Mouse (Mus musculus) CH12.LX (cell line): Measurements from ENCODE around the gene Enpp1. TPM values are rescaled to one million over a fixed set of nuclear protein-coding genes. Genes with fewer than 3 reads are reported as not detected.
A peak's percentile ranks its signal among the peaks of the same experiment; 100 is the strongest.
"Not testable (repeated sequence)": the region's sequence is repeated elsewhere in the genome, so short reads cannot be mapped to it uniquely, and the experiment has no call there.

Source experiments
- DNase-seq: peaks from one replicate; pipeline ENCODE4 v3.0.0-alpha.2; 2013; ENCODE audit errors: extremely low read depth
- H3K27ac ChIP-seq: 2 replicates; pipeline ENCODE4 v1.5.1; 2012; ENCODE audit warnings: low read depth, mild to moderate bottlenecking, control low read depth, moderate library complexity; ENCODE audit not compliant: insufficient read depth
- H3K27me3 ChIP-seq: replicated peaks from 2 replicates; pipeline ENCODE3; 2012; ENCODE audit warnings: inconsistent platforms
- H3K36me3 ChIP-seq, 2 experiments: replicated peaks in 1 of 2; 2 replicates each; pipeline versions ENCODE3 to v1.6.1; 2012; ENCODE audit warnings: inconsistent platforms in 1 of 2, low read length in 1 of 2, mild to moderate bottlenecking in 1 of 2, mixed read lengths in 1 of 2, moderate library complexity in 1 of 2; ENCODE audit not compliant: control insufficient read depth in 1 of 2, insufficient read depth in 1 of 2
- H3K4me1 ChIP-seq, 2 experiments: 2 replicates each; pipeline ENCODE4 v1.6.1; 2012; ENCODE audit warnings: inconsistent platforms in 1 of 2, moderate library complexity in 1 of 2; ENCODE audit not compliant: insufficient read depth in 2 of 2, control insufficient read depth in 1 of 2
- H3K4me2 ChIP-seq: 2 replicates; pipeline ENCODE4 v1.6.1; 2012; ENCODE audit warnings: low read depth, mild to moderate bottlenecking, control low read depth; ENCODE audit not compliant: poor library complexity, insufficient read depth, severe bottlenecking
- H3K4me3 ChIP-seq, 3 experiments: fragments of 150-350 bp in 1 of 3; sonication (generic) in 1 of 3; replicated peaks in 1 of 3; 2 replicates each; pipeline versions ENCODE3 to v1.5.1; 2011 to 2012; ENCODE audit warnings: low read depth in 2 of 3, low read length in 2 of 3, mild to moderate bottlenecking in 2 of 3, moderate library complexity in 2 of 3, control low read depth in 1 of 3, improper control_type of control experiment in 1 of 3, inconsistent platforms in 1 of 3, mixed read lengths in 1 of 3; ENCODE audit not compliant: poor library complexity in 1 of 3
- H3K79me2 ChIP-seq: replicated peaks from 2 replicates; pipeline ENCODE4 v1.6.1; 2012; ENCODE audit warnings: mild to moderate bottlenecking, moderate library complexity; ENCODE audit not compliant: control insufficient read depth, poor library complexity, insufficient read depth, severe bottlenecking; ENCODE audit errors: extremely low read depth
- H3K9ac ChIP-seq: 2 replicates; pipeline ENCODE4 v1.6.1; 2012; ENCODE audit warnings: low read depth, mild to moderate bottlenecking, control low read depth, moderate library complexity; ENCODE audit not compliant: insufficient read depth
- H3K9me3 ChIP-seq: replicated peaks from 2 replicates; pipeline ENCODE3; 2012; ENCODE audit warnings: low read length, inconsistent platforms, mixed read lengths
- BHLHE40 ChIP-seq: IDR thresholded peaks from 2 replicates; pipeline ENCODE4 v1.6.1; 2011; ENCODE audit warnings: mild to moderate bottlenecking, low read depth, low read length, improper control_type of control experiment
- CTCF ChIP-seq, 2 experiments: IDR thresholded peaks in 1 of 2; conservative IDR thresholded peaks in 1 of 2; 2 replicates each; pipeline ENCODE4 v1.5.1; 2011 to 2012; ENCODE audit warnings: low read depth in 2 of 2, low read length in 2 of 2, improper control_type of control experiment in 1 of 2, inconsistent platforms in 1 of 2, mild to moderate bottlenecking in 1 of 2, moderate library complexity in 1 of 2
- E2F4 ChIP-seq: IDR thresholded peaks from 2 replicates; pipeline ENCODE4 v1.6.1; 2011; ENCODE audit warnings: low read depth, low read length, improper control_type of control experiment; ENCODE audit not compliant: insufficient replicate concordance
- ELF1 ChIP-seq: IDR thresholded peaks from 2 replicates; pipeline ENCODE4 v1.6.1; 2014; ENCODE audit warnings: low read depth, mild to moderate bottlenecking, inconsistent platforms, low read length, improper control_type of control experiment
- HCFC1 ChIP-seq: IDR thresholded peaks from 2 replicates; pipeline ENCODE4 v1.6.1; 2012; ENCODE audit warnings: low read depth, mild to moderate bottlenecking, inconsistent platforms, low read length, improper control_type of control experiment
- IRF4 ChIP-seq: IDR thresholded peaks from 2 replicates; pipeline ENCODE4 v1.6.1; 2014; ENCODE audit warnings: low read depth, mild to moderate bottlenecking, inconsistent platforms, low read length, improper control_type of control experiment
- JUN ChIP-seq: IDR thresholded peaks from 2 replicates; pipeline ENCODE4 v1.6.1; 2011; ENCODE audit warnings: low read depth, mild to moderate bottlenecking, low read length, improper control_type of control experiment, moderate library complexity; ENCODE audit not compliant: insufficient read depth
- JUND ChIP-seq: conservative IDR thresholded peaks from 2 replicates; pipeline ENCODE4 v1.6.1; 2011; ENCODE audit warnings: low read depth, low read length, improper control_type of control experiment
- MAX ChIP-seq: IDR thresholded peaks from 2 replicates; pipeline ENCODE4 v1.6.1; 2011; ENCODE audit warnings: low read length, improper control_type of control experiment
- MAZ ChIP-seq: IDR thresholded peaks from 2 replicates; pipeline ENCODE4 v1.6.1; 2012; ENCODE audit warnings: low read depth, mild to moderate bottlenecking, inconsistent platforms, low read length, improper control_type of control experiment, moderate library complexity
- MEF2A ChIP-seq: IDR thresholded peaks from 2 replicates; pipeline ENCODE4 v1.6.1; 2014; ENCODE audit warnings: low read depth, mild to moderate bottlenecking, inconsistent platforms, low read length, improper control_type of control experiment, borderline replicate concordance
- MXI1 ChIP-seq: IDR thresholded peaks from 2 replicates; pipeline ENCODE4 v1.6.1; 2011; ENCODE audit warnings: mild to moderate bottlenecking, low read depth, low read length, improper control_type of control experiment
- MYC ChIP-seq: IDR thresholded peaks from 2 replicates; pipeline ENCODE4 v1.6.1; 2011; ENCODE audit warnings: low read depth, mild to moderate bottlenecking, improper control_type of control experiment, low read length
- NELFE ChIP-seq: IDR thresholded peaks from 2 replicates; pipeline ENCODE4 v1.6.1; 2011; ENCODE audit warnings: low read depth, low read length, improper control_type of control experiment
- PAX5 ChIP-seq: IDR thresholded peaks from 2 replicates; pipeline ENCODE4 v1.6.1; 2012; ENCODE audit warnings: low read length, inconsistent platforms, mixed read lengths
- POLR2A ChIP-seq: IDR thresholded peaks from 2 replicates; pipeline ENCODE4 v1.6.1; 2011; ENCODE audit warnings: low read depth, mild to moderate bottlenecking, improper control_type of control experiment, low read length
- RAD21 ChIP-seq: IDR thresholded peaks from 2 replicates; pipeline ENCODE4 v1.6.1; 2011; ENCODE audit warnings: low read depth, mild to moderate bottlenecking, low read length, improper control_type of control experiment, moderate library complexity
- RCOR1 ChIP-seq: conservative IDR thresholded peaks from 2 replicates; pipeline ENCODE4 v1.6.1; 2012; ENCODE audit warnings: low read depth, mild to moderate bottlenecking, inconsistent platforms, low read length, improper control_type of control experiment
- SIN3A ChIP-seq: IDR thresholded peaks from 2 replicates; pipeline ENCODE4 v1.6.1; 2012; ENCODE audit warnings: low read length, improper control_type of control experiment, inconsistent platforms
- SMC3 ChIP-seq: IDR thresholded peaks from 2 replicates; pipeline ENCODE4 v1.6.1; 2011; ENCODE audit warnings: low read depth, low read length, improper control_type of control experiment
- TBP ChIP-seq: conservative IDR thresholded peaks from 2 replicates; pipeline ENCODE4 v1.6.1; 2011; ENCODE audit warnings: low read depth, low read length, improper control_type of control experiment
- TCF12 ChIP-seq: IDR thresholded peaks from 2 replicates; pipeline ENCODE4 v1.6.1; 2014; ENCODE audit warnings: low read depth, mild to moderate bottlenecking, inconsistent platforms, low read length, improper control_type of control experiment
- UBTF ChIP-seq: IDR thresholded peaks from 2 replicates; pipeline ENCODE4 v1.6.1; 2012; ENCODE audit warnings: low read depth, mild to moderate bottlenecking, inconsistent platforms, low read length, improper control_type of control experiment, moderate library complexity
- ZC3H11A ChIP-seq: IDR thresholded peaks from 2 replicates; pipeline ENCODE4 v1.6.1; 2012; ENCODE audit warnings: low read depth, mild to moderate bottlenecking, inconsistent platforms, low read length, improper control_type of control experiment
- ZNF384 ChIP-seq: IDR thresholded peaks from 2 replicates; pipeline ENCODE4 v1.6.1; 2012; ENCODE audit warnings: low read depth, low read length, improper control_type of control experiment, inconsistent platforms
- dilution Hi-C: fragments of 300-500 bp; cut with MboI; formaldehyde crosslinking; loops from 2 replicates; pipeline ENCODE4 v1.14.3; 2020; ENCODE audit warnings: low sequenced_read_pairs; ENCODE audit not compliant: extremely low pct_unique_long_range_greater_than_20kb, extremely low pct_ligation_motif_present
- in situ Hi-C: fragments of 300-500 bp; cut with MboI; formaldehyde crosslinking; loops from 3 replicates; pipeline ENCODE4 v1.14.3; 2019; ENCODE audit warnings: low sequenced_read_pairs, low pct_ligation_motif_present, low pct_unique_long_range_greater_than_20kb, mixed read lengths
- polyA plus RNA-seq: library from polyadenylated mRNA; unstranded; fragments of >175 nt; gene quantifications from 2 replicates; pipeline ENCODE4 v1.2.1, GENCODE M21; 2012; ENCODE audit warnings: low read depth; ENCODE audit not compliant: insufficient read length
- total RNA-seq, 2 experiments: library from RNA; depleted of rRNA; stranded (reverse); fragments of 300-350 nt in 1 of 2; fragments of >200 nt in 1 of 2; gene quantifications; 2 replicates each; pipeline ENCODE4 v1.2.3; 2012 to 2014

The Enpp1 gene
- total and polyA plus RNA-seq, 3 experiments, result 0.58 to 2.8 (median 0.87) TPM

GRCm38 (mm10) chr10:24622586-24622985 is 89.4 kb downstream of the Enpp1 start:
- no peaks in the 10 kb centered on the region for H3K9me3 ChIP-seq
- in situ Hi-C loops, result loop anchor here (25.0 kb wide), 1 partner anchor 235 kb away; no protein-coding TSS in a partner anchor

DNA sequence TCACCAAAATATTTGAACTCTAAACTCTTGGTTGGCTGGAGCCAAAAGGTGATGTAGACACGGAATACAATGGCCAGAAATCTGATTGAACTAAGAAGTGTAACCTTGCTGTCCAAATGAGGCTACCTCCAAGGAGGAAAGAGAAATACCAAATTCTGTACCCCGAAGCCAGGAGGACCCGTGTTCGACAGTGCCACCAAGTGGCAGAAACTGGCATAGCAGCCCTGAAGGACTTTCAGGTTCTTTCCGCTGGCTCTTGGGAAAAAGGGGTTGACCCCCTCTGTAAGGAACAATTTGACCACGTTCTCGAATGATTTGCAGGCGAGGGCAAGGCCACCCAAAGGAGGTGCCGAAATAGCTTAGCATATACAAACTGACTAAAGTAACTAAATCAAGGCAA is 90.4 kb downstream of the Enpp1 start:
- no peaks in the 10 kb centered on the region for H3K9me3 ChIP-seq
- no peaks in the 10 kb centered on the region for H3K36me3 ChIP-seq
- peak overlapping the region in 1 of 3 experiments; percentile 25 for H3K4me3 ChIP-seq
- dilution Hi-C loops, result no loop called here
- no peaks in the 10 kb centered on the region for H3K79me2 ChIP-seq
- no peak overlapping the region for H3K9ac ChIP-seq
- no peak overlapping the region for H3K27ac ChIP-seq
- in situ Hi-C loops, result loop anchor here (25.0 kb wide), 1 partner anchor 234 kb away; no protein-coding TSS in a partner anchor
- peaks cover 3 to 7% of the 10 kb centered on the region in 2 experiments; a peak in 2 of 4 replicates for H3K4me1 ChIP-seq
- no peaks in the 10 kb centered on the region for H3K27me3 ChIP-seq
- peak overlapping the region; percentile 96 for H3K4me2 ChIP-seq
- peak; percentile 63 for DNase-seq
- no peak for TF ChIP-seq MXI1
- no peak for TF ChIP-seq TBP
- peak; percentile 78 to 87 for TF ChIP-seq CTCF (conservative IDR thresholded peaks at IDR 0.05 in 1 of 2, IDR thresholded peaks at IDR 0.05 in 1 of 2; ENCODE audit: low read depth in 2 of 2, low read length in 2 of 2)
- TF ChIP-seq UBTF, result no peak
- TF ChIP-seq ELF1, result no peak
- peak; percentile 33 for TF ChIP-seq RAD21
- peak; percentile 45 for TF ChIP-seq SMC3
- TF ChIP-seq TCF12, result no peak
- TF ChIP-seq, all 38 proteins: peak for 3

More at GRCm38 (mm10) chr10:24622586-24622985, 89.4 kb downstream of the Enpp1 start:
- TF ChIP-seq MYC, result peak; percentile 61; the same call in 1 of the 2 replicates
- peak; percentile 79 for TF ChIP-seq RAD21
- TF ChIP-seq ZC3H11A, result peak; percentile 13; the same call in 1 of the 2 replicates
- TF ChIP-seq JUN, result no peak
- TF ChIP-seq SIN3A, result peak; percentile 62; the same call in 1 of the 2 replicates
- peak; percentile 41 for TF ChIP-seq HCFC1
- TF ChIP-seq POLR2A, result no peak
- no peak for TF ChIP-seq RCOR1
- TF ChIP-seq BHLHE40, result no peak
- peak; percentile 58 for TF ChIP-seq ELF1
- TF ChIP-seq CTCF (conservative IDR thresholded peaks at IDR 0.05 in 1 of 2, IDR thresholded peaks at IDR 0.05 in 1 of 2; ENCODE audit: low read depth in 2 of 2, low read length in 2 of 2), result peak; percentile 95 to 100
- TF ChIP-seq TCF12, result 0 out of 2 replicates have a peak, but pooled peaks have one; percentile 24
- no peak for TF ChIP-seq MAZ
- peak; percentile 11; the same call in 1 of the 2 replicates for TF ChIP-seq ZNF384
- peak; percentile 45; the same call in 1 of the 2 replicates for TF ChIP-seq MEF2A
- no peak for TF ChIP-seq PAX5
- TF ChIP-seq SMC3, result peak; percentile 82
- TF ChIP-seq JUND, result peak; percentile 71
- peak; percentile 63; the same call in 1 of the 2 replicates for TF ChIP-seq MAX
- peak; percentile 78; the same call in 1 of the 2 replicates for TF ChIP-seq NELFE
- TF ChIP-seq UBTF, result no peak
- TF ChIP-seq E2F4, result no peak
- no peak for TF ChIP-seq MXI1
- TF ChIP-seq IRF4, result peak; percentile 36; the same call in 1 of the 2 replicates
- H3K27ac ChIP-seq, result no peak overlapping the region
- dilution Hi-C loops, result no loop called here
- DNase-seq, result peak; percentile 89
- H3K79me2 ChIP-seq, result no peaks in the 10 kb centered on the region
- peaks cover 3 to 7% of the 10 kb centered on the region in 2 experiments; a peak in 2 of 4 replicates for H3K4me1 ChIP-seq
- peak overlapping the region; percentile 4; the same call in 1 of the 2 replicates for H3K9ac ChIP-seq
- peak overlapping the region; percentile 96 for H3K4me2 ChIP-seq
- H3K36me3 ChIP-seq, result no peaks in the 10 kb centered on the region
- H3K27me3 ChIP-seq, result no peaks in the 10 kb centered on the region
- peak overlapping the region in 1 of 3 experiments; percentile 25 for H3K4me3 ChIP-seq

DNA sequence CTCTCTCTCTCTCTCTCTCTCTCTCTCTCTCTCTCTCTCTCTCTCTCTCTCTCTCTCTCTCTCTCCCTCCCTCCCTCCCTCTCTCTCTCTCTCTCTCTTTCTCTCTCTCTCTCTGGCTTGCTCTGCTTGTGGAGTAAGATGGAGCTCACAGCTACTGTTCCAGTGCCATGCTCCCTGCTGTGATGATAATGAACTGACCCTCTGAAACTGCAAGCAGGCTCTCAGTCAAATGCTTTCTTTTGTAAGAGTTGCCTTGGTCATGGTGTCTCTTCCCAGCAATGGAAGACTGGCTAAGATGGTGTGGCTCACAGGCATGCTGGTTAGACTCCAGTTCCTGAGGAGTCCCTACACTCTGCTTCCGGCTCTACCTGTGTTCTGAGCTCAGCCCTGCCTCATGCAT is 95.4 kb downstream of the Enpp1 start:
- H3K36me3 ChIP-seq, H3K9ac ChIP-seq, H3K4me2 ChIP-seq, H3K27ac ChIP-seq, H3K4me1 ChIP-seq, DNase-seq, H3K9me3 ChIP-seq, H3K79me2 ChIP-seq, dilution Hi-C loops, H3K4me3 ChIP-seq, H3K27me3 ChIP-seq: not testable (repeated sequence)
- in situ Hi-C loops, result loop anchor here (25.0 kb wide), 1 partner anchor 229 kb away; no protein-coding TSS in a partner anchor
